Comparison of ENCODE assay signal across 8 mouse cellular contexts in genomic region chr10:14391025-14391639, GRCm38 (mm10).
DNase-seq lines count a peak whose midpoint lies in the region; ATAC-seq and TF ChIP-seq lines count a peak whose summit lies in the region.

No protein-coding gene starts in this region.

- H3K4me3 ChIP-seq in embryonic facial prominence, embryonic 10.5 days: no peak overlapping the region
- H3K4me3 ChIP-seq in kidney, embryonic 16.5 days (ENCODE audit: low read length): no peak overlapping the region
- H3K4me3 ChIP-seq in liver, embryonic 14.5 days (ENCODE audit: insufficient read depth in 1 of 2, low read depth in 2 of 2, low read length in 2 of 2): no peak overlapping the region
- H3K4me3 ChIP-seq in neural tube, embryonic 15.5 days (replicated peaks): no peak overlapping the region
- no peak overlapping the region for H3K4me3 ChIP-seq in thymus, adult 2 months (ENCODE audit: control insufficient read depth, insufficient read depth, low read length)

- peak; percentile 56 for TF ChIP-seq CTCF in liver, embryonic 14.5 days (IDR thresholded peaks at IDR 0.05; ENCODE audit: low read depth)
- TF ChIP-seq CTCF in thymus, adult 2 months (IDR thresholded peaks at IDR 0.05; ENCODE audit: borderline replicate concordance, control insufficient read depth, extremely low read depth, insufficient read depth, low read length, poor library complexity): no peak

- no peaks in the 10 kb centered on the region for H3K36me3 ChIP-seq in embryonic facial prominence, embryonic 10.5 days (replicated peaks)
- H3K36me3 ChIP-seq in kidney, embryonic 16.5 days (ENCODE audit: insufficient read depth, low read length): no peaks in the 10 kb centered on the region
- no peaks in the 10 kb centered on the region for H3K36me3 ChIP-seq in liver, embryonic 14.5 days (replicated peaks; ENCODE audit: control insufficient read depth, insufficient read depth, low read depth)
- no peaks in the 10 kb centered on the region for H3K36me3 ChIP-seq in neural tube, embryonic 15.5 days
- no peaks in the 10 kb centered on the region for H3K36me3 ChIP-seq in thymus, adult 2 months (ENCODE audit: control insufficient read depth, insufficient read depth, low read length)

- H3K4me2 ChIP-seq in kidney, embryonic 16.5 days (replicated peaks; ENCODE audit: low read depth, low read length): no peak overlapping the region
- no peak overlapping the region for H3K4me2 ChIP-seq in liver, embryonic 14.5 days (ENCODE audit: low read depth)
- H3K4me2 ChIP-seq in neural tube, embryonic 15.5 days: peak overlapping the region; percentile 21

- TF ChIP-seq EP300 in liver, embryonic 14.5 days (IDR thresholded peaks at IDR 0.05; ENCODE audit: low read depth): no peak

- ATAC-seq in kidney, embryonic 16.5 days (ENCODE audit: low FRiP score, low TSS enrichment): peak; percentile 92; the same call in 1 of the 2 replicates
- ATAC-seq in liver, embryonic 14.5 days (ENCODE audit: insufficient read depth): no peak
- peak; percentile 95 for ATAC-seq in neural tube, embryonic 15.5 days (ENCODE audit: low FRiP score)

- DNase-seq in B cell, adult 2 months: peak; percentile 64 to 70
- peak; percentile 47 for DNase-seq in adrenal gland, adult 2 months
- DNase-seq in embryonic facial prominence, embryonic 10.5 days (ENCODE audit: low spot score): peak; percentile 41
- peak; percentile 25 to 54 for DNase-seq in heart, adult 9 months (ENCODE audit: low spot score in 2 of 2)
- peak in 2 of 3 experiments; percentile 3 to 7 for DNase-seq in liver, embryonic 14.5 days (ENCODE audit: low read depth in 3 of 3, low spot score in 3 of 3)
- peak; percentile 68 for DNase-seq in thymus, adult 2 months

- WGBS in embryonic facial prominence, embryonic 10.5 days: 16% methylated on average over 11 of the region's 11 CpGs
- 10% methylated on average over 11 of the region's 11 CpGs for WGBS in kidney, embryonic 16.5 days
- 10% methylated on average over 11 of the region's 11 CpGs for WGBS in liver, embryonic 14.5 days (ENCODE audit: insufficient replicate concordance)
- 14% methylated on average over 11 of the region's 11 CpGs for WGBS in neural tube, embryonic 15.5 days
- WGBS in thymus, adult 2 months: 19% methylated on average over 11 of the region's 11 CpGs

- no peak overlapping the region for H3K27ac ChIP-seq in embryonic facial prominence, embryonic 10.5 days (replicated peaks)
- no peak overlapping the region for H3K27ac ChIP-seq in kidney, embryonic 16.5 days (ENCODE audit: low read length)
- no peak overlapping the region for H3K27ac ChIP-seq in liver, embryonic 14.5 days
- H3K27ac ChIP-seq in neural tube, embryonic 15.5 days (replicated peaks): no peak overlapping the region
- no peak overlapping the region for H3K27ac ChIP-seq in thymus, adult 2 months (ENCODE audit: control insufficient read depth, insufficient read depth, low read length)

- TF ChIP-seq POLR2A in thymus, adult 2 months (IDR thresholded peaks at IDR 0.05; ENCODE audit: control insufficient read depth, extremely low read depth, insufficient read depth, low read length, poor library complexity): no peak

- no peaks in the 10 kb centered on the region for H3K9me3 ChIP-seq in embryonic facial prominence, embryonic 10.5 days
- no peaks in the 10 kb centered on the region for H3K9me3 ChIP-seq in kidney, embryonic 16.5 days (ENCODE audit: low read length)
- no peaks in the 10 kb centered on the region for H3K9me3 ChIP-seq in liver, embryonic 14.5 days (ENCODE audit: control insufficient read depth, low read length)
- H3K9me3 ChIP-seq in neural tube, embryonic 15.5 days (replicated peaks): no peaks in the 10 kb centered on the region

- no peaks in the 10 kb centered on the region for H3K4me1 ChIP-seq in embryonic facial prominence, embryonic 10.5 days
- no peaks in the 10 kb centered on the region for H3K4me1 ChIP-seq in kidney, embryonic 16.5 days (ENCODE audit: insufficient read depth, low read length)
- H3K4me1 ChIP-seq in liver, embryonic 14.5 days (replicated peaks; ENCODE audit: control insufficient read depth in 2 of 2, insufficient read depth in 2 of 2, low read length in 1 of 2): no peaks in the 10 kb centered on the region
- H3K4me1 ChIP-seq in neural tube, embryonic 15.5 days: no peaks in the 10 kb centered on the region
- H3K4me1 ChIP-seq in thymus, adult 2 months (replicated peaks; ENCODE audit: control insufficient read depth, insufficient read depth, low read length): no peaks in the 10 kb centered on the region

- H3K9ac ChIP-seq in kidney, embryonic 16.5 days (replicated peaks; ENCODE audit: low read length): no peak overlapping the region
- H3K9ac ChIP-seq in liver, embryonic 14.5 days (replicated peaks): no peak overlapping the region
- H3K9ac ChIP-seq in neural tube, embryonic 15.5 days (replicated peaks): no peak overlapping the region

- no peaks in the 10 kb centered on the region for H3K27me3 ChIP-seq in embryonic facial prominence, embryonic 10.5 days (replicated peaks; ENCODE audit: low read depth, poor library complexity, severe bottlenecking)
- no peaks in the 10 kb centered on the region for H3K27me3 ChIP-seq in kidney, embryonic 16.5 days (ENCODE audit: insufficient read depth, low read length)
- no peaks in the 10 kb centered on the region for H3K27me3 ChIP-seq in liver, embryonic 14.5 days (ENCODE audit: control insufficient read depth, insufficient read depth, low read length)
- no peaks in the 10 kb centered on the region for H3K27me3 ChIP-seq in neural tube, embryonic 15.5 days (replicated peaks)
- H3K27me3 ChIP-seq in thymus, adult 2 months (ENCODE audit: control insufficient read depth, insufficient read depth, low read length): no peaks in the 10 kb centered on the region

Comparison
In these comparisons a context has a peak if more than half of its experiments do, and no peak if none do; other contexts are left out.
1. DNase-seq: peak in every context shown above with its lines; median percentile 68 in thymus, adult 2 months; 67 in B cell, adult 2 months; 47 in adrenal gland, adult 2 months; 41 in embryonic facial prominence, embryonic 10.5 days; 40 in heart, adult 9 months; 5 in liver, embryonic 14.5 days.